Mouse (Mus musculus) 3T3-L1 (cell line): ENCODE results near the gene Ptprn.

ENCODE experiments used
- DNase-seq: peaks from one replicate; pipeline ENCODE4 v3.0.0-alpha.2; 2015; ENCODE audit warnings: low read depth, low spot score

Ptprn gene

DNA sequence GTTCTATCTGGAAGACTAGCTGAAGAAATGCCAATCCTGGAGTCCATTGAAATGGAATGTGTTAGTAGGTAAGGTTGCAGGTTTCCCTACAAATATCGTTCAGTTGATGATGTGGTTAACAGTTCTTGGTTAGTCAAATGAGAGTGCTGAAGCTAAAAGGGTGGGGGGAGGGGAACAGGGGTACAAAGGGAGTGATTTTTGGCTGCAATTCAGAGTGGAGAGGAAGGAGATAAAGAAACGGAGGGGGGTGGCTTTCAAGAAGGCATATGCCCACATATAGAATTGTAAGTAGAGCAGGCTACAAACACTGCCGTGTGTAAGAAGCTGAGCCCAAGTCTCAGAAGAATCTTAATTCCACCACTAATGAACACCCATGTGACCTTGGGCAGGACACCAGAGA, 38.8 kb downstream of the Ptprn start:
- no peak for DNase-seq

GRCm38 (mm10) chr1:75223532-75223931, 40.8 kb downstream of the Ptprn start:
- no peak for DNase-seq

- DNase-seq = no peak
Measured at GRCm38 (mm10) chr1:75222926-75223325, 41.4 kb downstream of the Ptprn start.

GRCm38 (mm10) chr1:75221538-75221937, 42.8 kb downstream of the Ptprn start:
- DNase-seq = peak; percentile 43

- no peak for DNase-seq
Measured at GRCm38 (mm10) chr1:75219531-75219930, 44.8 kb downstream of the Ptprn start, which contains the start of gene Tuba4a. Gene Tuba4a, minus strand, starts transcription at chr1:75219865.

DNA sequence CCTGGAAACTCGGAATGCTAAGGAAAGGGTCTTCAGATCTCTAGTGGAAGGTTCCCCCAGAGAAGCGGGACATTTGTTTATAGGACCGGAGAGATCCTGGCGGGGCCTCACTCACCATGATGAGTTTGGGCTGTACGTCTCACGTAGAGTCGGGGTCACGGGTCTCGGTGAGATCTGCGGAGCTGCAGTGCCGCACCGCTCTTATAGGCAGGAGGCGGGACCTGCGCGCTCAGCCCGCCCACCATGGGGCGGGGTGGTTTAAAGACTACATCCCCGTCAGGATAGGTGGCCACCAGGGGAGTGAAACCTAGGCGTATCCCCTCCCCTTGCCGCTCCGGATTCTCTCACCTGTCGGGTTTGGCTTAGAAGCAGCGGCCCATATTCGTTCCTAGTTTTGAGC, 45.2 kb downstream of the Ptprn start:
- DNase-seq = peak; percentile 77

- DNase-seq = no peak
Measured at GRCm38 (mm10) chr1:75218227-75219001, 45.9 kb downstream of the Ptprn start.

DNA sequence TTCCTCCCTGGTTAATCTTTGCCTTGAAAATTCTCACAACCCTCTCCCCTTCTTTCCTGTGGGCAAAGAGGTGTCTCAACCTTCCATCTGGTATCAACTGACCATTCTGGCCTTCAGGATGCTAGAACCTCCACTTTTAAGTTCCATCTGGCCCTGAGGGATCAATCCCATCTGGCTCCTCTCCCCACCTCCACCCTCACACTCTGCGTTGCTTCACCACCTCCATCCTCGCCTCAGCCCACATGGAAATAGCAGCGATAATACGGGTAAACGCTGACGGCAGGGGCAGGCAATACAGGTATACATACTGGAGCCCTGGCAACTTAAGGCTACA, 46.4 kb downstream of the Ptprn start:
- no peak for DNase-seq

GRCm38 (mm10) chr1:75216797-75217585, 47.3 kb downstream of the Ptprn start:
- DNase-seq = no peak

GRCm38 (mm10) chr1:75215785-75216184, 48.5 kb downstream of the Ptprn start:
- DNase-seq = no peak

GRCm38 (mm10) chr1:75214886-75215285, 49.4 kb downstream of the Ptprn start:
- no peak for DNase-seq

GRCm38 (mm10) chr1:75214442-75214841, 49.9 kb downstream of the Ptprn start:
- no peak for DNase-seq

- DNase-seq = no peak
Measured at GRCm38 (mm10) chr1:75213096-75213495, 51.2 kb downstream of the Ptprn start.

DNA sequence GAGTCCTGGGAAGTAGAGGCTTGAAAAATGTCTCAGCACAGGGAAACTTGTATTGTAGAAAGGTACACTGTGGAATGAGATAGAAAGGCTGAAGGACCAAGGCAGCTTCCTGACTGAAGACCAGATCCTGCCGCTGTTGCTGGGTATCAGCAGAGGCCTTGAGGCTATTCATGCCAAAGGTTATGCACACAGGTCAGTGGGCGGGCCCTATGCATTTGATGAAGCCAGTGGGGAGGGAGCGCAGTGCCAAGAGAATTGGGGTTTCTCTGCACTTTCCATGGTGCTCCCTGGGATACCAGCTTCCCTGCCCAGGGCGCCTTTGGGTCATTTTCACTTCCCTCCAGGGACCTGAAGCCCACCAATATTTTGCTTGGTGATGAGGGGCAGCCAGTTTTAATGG, 51.8 kb downstream of the Ptprn start:
- DNase-seq = no peak

DNA sequence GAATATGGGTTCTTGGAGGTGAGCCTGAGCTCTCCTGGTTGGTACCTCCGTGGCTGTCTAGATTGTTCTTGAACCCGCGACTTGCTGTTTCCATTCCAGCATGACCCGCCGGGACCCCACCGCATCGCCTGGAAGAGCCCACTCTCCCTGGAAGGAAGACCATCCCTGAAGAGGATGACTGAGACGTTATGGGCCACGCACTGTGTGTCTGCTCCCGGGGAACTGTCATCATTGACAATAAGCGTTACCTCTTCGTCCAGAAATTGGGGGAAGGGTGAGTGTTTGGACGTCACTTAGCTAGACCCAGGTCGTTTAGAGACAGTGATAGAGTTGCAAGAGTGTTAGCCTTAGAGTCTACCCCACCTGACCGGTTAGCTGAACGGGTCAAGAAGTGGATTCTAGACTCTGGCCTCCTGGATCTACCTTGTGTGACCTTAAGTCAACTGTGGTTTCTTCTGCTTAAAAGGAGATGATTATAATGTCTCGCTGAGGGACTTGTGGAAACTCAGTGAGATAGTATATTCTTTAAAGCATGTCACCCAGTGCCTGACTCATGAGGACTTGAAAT, 53.1 kb downstream of the Ptprn start:
- no peak for DNase-seq

GRCm38 (mm10) chr1:75210136-75211087, 53.9 kb downstream of the Ptprn start, which contains the start of the genes Glb1l and Stk16:
Gene Glb1l, minus strand, starts transcription at chr1:75210813.
Gene Stk16, plus strand, starts transcription at chr1:75210838.
- peak; percentile 97 for DNase-seq

- DNase-seq = peak; percentile 68
Measured at GRCm38 (mm10) chr1:75208967-75209678, 55.2 kb downstream of the Ptprn start.

GRCm38 (mm10) chr1:75201236-75201635, 63.1 kb downstream of the Ptprn start:
- DNase-seq = peak; percentile 29
